ENCODE assay signal across 18 mouse cellular contexts in genomic region chr14:62193371-62193770, GRCm38 (mm10).
DNase-seq lines count a peak whose midpoint lies in the region; ATAC-seq and TF ChIP-seq lines count a peak whose summit lies in the region.
"Had no signal": no experiment of that assay in that cellular context is flagged by ENCODE, and none has a peak within 500 bp of the region (broad histone marks: within the 10 kb centered on the region; RNA-seq: fewer than 3 reads in every experiment).

No protein-coding gene starts in this region.

- no peak overlapping the region for H3K9ac ChIP-seq in lung, embryonic 16.5 days (ENCODE audit: low read length)
- H3K9ac ChIP-seq in embryonic facial prominence, embryonic 13.5 days: no peak overlapping the region
- no peak overlapping the region for H3K9ac ChIP-seq in limb, embryonic 15.5 days
- H3K9ac ChIP-seq in forebrain, postnatal 0 days: no peak overlapping the region
- H3K9ac ChIP-seq: embryonic facial prominence, embryonic 15.5 days; hindbrain, embryonic 15.5 days; neural tube, embryonic 13.5 days had no signal

- H3K27ac ChIP-seq in lung, embryonic 16.5 days (ENCODE audit: low read length): peak overlapping the region; percentile 30; the same call in 1 of the 2 replicates
- peak overlapping the region; percentile 71 for H3K27ac ChIP-seq in embryonic facial prominence, embryonic 13.5 days
- H3K27ac ChIP-seq in limb, embryonic 15.5 days: peak overlapping the region; percentile 62
- no peak overlapping the region for H3K27ac ChIP-seq in forebrain, postnatal 0 days (ENCODE audit: low read depth, low read length)
- H3K27ac ChIP-seq: embryonic facial prominence, embryonic 15.5 days; forebrain, embryonic 10.5 days; hindbrain, embryonic 15.5 days; neural tube, embryonic 13.5 days had no signal

- H3K36me3 ChIP-seq in lung, embryonic 16.5 days (ENCODE audit: control insufficient read depth, insufficient read depth, low read length): no peaks in the 10 kb centered on the region
- H3K36me3 ChIP-seq in embryonic facial prominence, embryonic 13.5 days: no peaks in the 10 kb centered on the region
- H3K36me3 ChIP-seq in limb, embryonic 15.5 days: no peaks in the 10 kb centered on the region
- no peaks in the 10 kb centered on the region for H3K36me3 ChIP-seq in forebrain, postnatal 0 days (ENCODE audit: insufficient read depth)
- H3K36me3 ChIP-seq: embryonic facial prominence, embryonic 15.5 days; forebrain, embryonic 10.5 days; hindbrain, embryonic 15.5 days; neural tube, embryonic 13.5 days had no signal

- H3K9me3 ChIP-seq in lung, embryonic 16.5 days (ENCODE audit: control insufficient read depth, low read length): no peaks in the 10 kb centered on the region
- no peaks in the 10 kb centered on the region for H3K9me3 ChIP-seq in embryonic facial prominence, embryonic 13.5 days
- H3K9me3 ChIP-seq in limb, embryonic 15.5 days: no peaks in the 10 kb centered on the region
- no peaks in the 10 kb centered on the region for H3K9me3 ChIP-seq in forebrain, postnatal 0 days (ENCODE audit: low read length)
- H3K9me3 ChIP-seq: embryonic facial prominence, embryonic 15.5 days; forebrain, embryonic 10.5 days; hindbrain, embryonic 15.5 days; neural tube, embryonic 13.5 days had no signal

- DNase-seq in lung, postnatal 10 days: no peak
- DNase-seq in thymus, postnatal 4 days: peak; percentile 76
- no peak for DNase-seq in spleen, postnatal 4 days (ENCODE audit: low spot score in 2 of 2)
- no peak for DNase-seq in forebrain, postnatal 0 days
- DNase-seq: adrenal gland, postnatal 36 days; cerebellum, adult 2 months; gastrocnemius, postnatal 25 days; heart, postnatal 14 days had no signal

- ATAC-seq in lung, embryonic 16.5 days (ENCODE audit: low read depth): peak; percentile 41; the same call in 1 of the 2 replicates
- no peak for ATAC-seq in embryonic facial prominence, embryonic 13.5 days (ENCODE audit: insufficient number of reproducible peaks, insufficient read depth, low FRiP score, low TSS enrichment, low read depth)
- no peak for ATAC-seq in limb, embryonic 15.5 days (ENCODE audit: insufficient number of reproducible peaks, low FRiP score, low TSS enrichment, low read depth)
- ATAC-seq in forebrain, postnatal 0 days: no peak
- ATAC-seq: intestine, embryonic 16.5 days; Patski had no signal

- H3K4me3 ChIP-seq in lung, embryonic 16.5 days (ENCODE audit: low read length): no peak overlapping the region
- no peak overlapping the region for H3K4me3 ChIP-seq in embryonic facial prominence, embryonic 13.5 days
- H3K4me3 ChIP-seq in limb, embryonic 15.5 days: no peak overlapping the region
- no peak overlapping the region for H3K4me3 ChIP-seq in forebrain, postnatal 0 days (ENCODE audit: low read depth, low read length)
- H3K4me3 ChIP-seq: embryonic facial prominence, embryonic 15.5 days; forebrain, embryonic 10.5 days; hindbrain, embryonic 15.5 days; neural tube, embryonic 13.5 days had no signal

- no peaks in the 10 kb centered on the region for H3K27me3 ChIP-seq in lung, embryonic 16.5 days (ENCODE audit: control insufficient read depth, insufficient read depth, low read depth, low read length)
- H3K27me3 ChIP-seq in embryonic facial prominence, embryonic 13.5 days: no peaks in the 10 kb centered on the region
- no peaks in the 10 kb centered on the region for H3K27me3 ChIP-seq in limb, embryonic 15.5 days
- no peaks in the 10 kb centered on the region for H3K27me3 ChIP-seq in forebrain, postnatal 0 days (ENCODE audit: insufficient read depth, low read length)
- H3K27me3 ChIP-seq: embryonic facial prominence, embryonic 15.5 days; hindbrain, embryonic 15.5 days; neural tube, embryonic 13.5 days had no signal

- H3K4me1 ChIP-seq in lung, embryonic 16.5 days (replicated peaks; ENCODE audit: control insufficient read depth, insufficient read depth, low read length): peaks cover 10% of the 10 kb centered on the region
- H3K4me1 ChIP-seq in embryonic facial prominence, embryonic 13.5 days: peaks cover 30% of the 10 kb centered on the region
- H3K4me1 ChIP-seq in limb, embryonic 15.5 days: peaks cover 20% of the 10 kb centered on the region
- H3K4me1 ChIP-seq in forebrain, postnatal 0 days (ENCODE audit: insufficient read depth): peaks cover 4% of the 10 kb centered on the region; the same call in 1 of the 2 replicates
- H3K4me1 ChIP-seq: hindbrain, embryonic 15.5 days had no signal

- H3K4me2 ChIP-seq in lung, embryonic 16.5 days (ENCODE audit: low read depth, low read length): no peak overlapping the region
- H3K4me2 ChIP-seq in embryonic facial prominence, embryonic 13.5 days: no peak overlapping the region
- no peak overlapping the region for H3K4me2 ChIP-seq in limb, embryonic 15.5 days
- no peak overlapping the region for H3K4me2 ChIP-seq in forebrain, postnatal 0 days (ENCODE audit: low read depth)
- H3K4me2 ChIP-seq: embryonic facial prominence, embryonic 15.5 days; heart, embryonic 11.5 days; hindbrain, embryonic 15.5 days; neural tube, embryonic 13.5 days had no signal

- no peak for TF ChIP-seq CTCF in forebrain, postnatal 0 days (IDR thresholded peaks at IDR 0.05; ENCODE audit: low read depth)

- WGBS in lung, embryonic 16.5 days: 25% methylated on average over 4 of the region's 4 CpGs
- WGBS in embryonic facial prominence, embryonic 13.5 days: 30% methylated on average over 4 of the region's 4 CpGs
- WGBS in limb, embryonic 15.5 days: 35% methylated on average over 4 of the region's 4 CpGs
- WGBS in forebrain, postnatal 0 days: 46% methylated on average over 4 of the region's 4 CpGs
